Mouse (Mus musculus): Measurements from ENCODE around the gene Gm48551. TPM values are rescaled to one million over a fixed set of nuclear protein-coding genes. Genes with fewer than 3 reads are reported as not detected.

Gm48551 gene
- 1 to 10 TPM in 1 of 2 experiments, under 1 TPM in 1; 0.55 to 3.2 TPM for polyA plus RNA-seq (2012; fragmentation: generic; extraction: Trizol)

DNA sequence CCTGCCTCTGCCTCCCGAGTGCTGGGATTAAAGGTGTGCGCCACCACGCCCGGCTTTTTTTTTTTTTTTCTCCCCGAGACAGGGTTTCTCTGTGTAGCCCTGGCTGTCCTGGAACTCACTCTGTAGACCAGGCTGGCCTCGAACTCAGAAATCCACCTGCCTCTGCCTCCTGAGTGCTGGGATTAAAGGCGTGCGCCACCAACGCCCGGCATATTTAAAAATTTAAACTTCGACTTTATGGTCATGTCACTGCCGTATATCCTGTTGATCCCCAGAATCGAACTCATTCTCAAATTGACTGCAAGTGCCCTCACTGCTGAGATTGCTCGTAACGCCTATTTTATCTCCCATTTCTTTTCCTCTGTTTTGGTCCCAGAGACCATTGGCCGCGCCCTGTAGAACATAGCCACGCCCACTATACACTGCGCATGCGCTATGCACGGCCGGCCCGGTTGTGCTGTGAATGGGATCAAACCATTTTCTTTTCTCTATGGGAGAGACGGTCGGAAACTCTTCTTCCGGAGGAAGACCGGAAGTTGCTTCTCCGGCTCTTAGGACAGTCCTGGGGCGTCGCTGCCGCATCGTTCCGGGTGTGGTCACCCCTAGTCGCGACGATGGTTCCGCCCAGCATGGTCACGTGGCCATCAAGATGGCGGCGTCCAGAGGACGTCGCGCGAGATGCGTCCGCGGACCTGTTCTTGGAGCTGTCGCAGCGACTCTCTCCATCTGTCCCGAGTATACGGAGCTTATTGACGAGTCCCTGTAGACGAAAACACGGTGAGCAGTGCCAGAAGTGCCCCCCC is at the start of gene Gm48551, which contains the start of gene Dohh:
Gm48551 (plus strand) TSS at position 665 of the 803 bp plus-strand sequence.
Dohh (plus strand) TSS at position 627 of the 803 bp plus-strand sequence.

DNA sequence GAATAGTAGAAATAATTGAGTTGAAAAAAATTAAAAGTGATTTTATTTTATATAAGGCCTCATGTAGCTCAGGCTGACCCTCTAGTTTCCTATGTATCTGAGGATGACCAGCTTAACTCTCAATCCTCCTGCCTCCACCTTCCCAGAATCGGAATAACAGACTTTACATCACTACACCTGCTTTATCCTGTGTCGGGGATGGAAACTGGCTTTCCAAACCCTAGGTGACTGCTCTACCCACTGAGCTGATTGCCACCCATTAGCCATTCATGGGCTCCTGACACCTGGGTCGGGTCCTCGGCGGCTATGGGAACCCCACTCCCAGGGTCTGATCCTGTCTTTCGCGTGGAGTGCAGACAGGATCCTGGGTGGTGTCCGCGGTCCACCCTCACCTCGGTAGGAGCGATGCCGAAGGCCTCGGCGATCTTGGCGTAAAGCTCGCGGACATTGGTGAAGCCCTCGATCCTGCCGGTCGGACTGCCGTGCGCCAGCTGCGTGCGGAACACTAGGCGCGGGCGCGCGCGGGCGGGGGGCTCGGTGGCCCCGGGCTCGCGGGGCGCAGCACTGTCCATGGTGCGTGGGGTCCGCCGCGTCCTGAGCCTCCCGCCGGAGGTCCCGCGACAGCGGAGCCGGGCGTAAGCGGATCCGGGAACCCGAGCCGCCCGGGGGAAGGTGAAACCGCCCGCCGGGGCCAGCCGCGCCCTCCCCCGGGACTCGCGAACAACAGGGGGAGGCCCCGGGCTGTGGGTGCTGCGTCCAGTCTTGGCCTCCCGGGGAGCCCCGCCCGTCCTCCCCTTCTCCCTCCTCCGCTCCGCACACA is 41.4 kb upstream of the Gm48551 start, which contains the start of gene Gipc3:
Gipc3 (minus strand) TSS at position 581 of the 820 bp plus-strand sequence.

DNA sequence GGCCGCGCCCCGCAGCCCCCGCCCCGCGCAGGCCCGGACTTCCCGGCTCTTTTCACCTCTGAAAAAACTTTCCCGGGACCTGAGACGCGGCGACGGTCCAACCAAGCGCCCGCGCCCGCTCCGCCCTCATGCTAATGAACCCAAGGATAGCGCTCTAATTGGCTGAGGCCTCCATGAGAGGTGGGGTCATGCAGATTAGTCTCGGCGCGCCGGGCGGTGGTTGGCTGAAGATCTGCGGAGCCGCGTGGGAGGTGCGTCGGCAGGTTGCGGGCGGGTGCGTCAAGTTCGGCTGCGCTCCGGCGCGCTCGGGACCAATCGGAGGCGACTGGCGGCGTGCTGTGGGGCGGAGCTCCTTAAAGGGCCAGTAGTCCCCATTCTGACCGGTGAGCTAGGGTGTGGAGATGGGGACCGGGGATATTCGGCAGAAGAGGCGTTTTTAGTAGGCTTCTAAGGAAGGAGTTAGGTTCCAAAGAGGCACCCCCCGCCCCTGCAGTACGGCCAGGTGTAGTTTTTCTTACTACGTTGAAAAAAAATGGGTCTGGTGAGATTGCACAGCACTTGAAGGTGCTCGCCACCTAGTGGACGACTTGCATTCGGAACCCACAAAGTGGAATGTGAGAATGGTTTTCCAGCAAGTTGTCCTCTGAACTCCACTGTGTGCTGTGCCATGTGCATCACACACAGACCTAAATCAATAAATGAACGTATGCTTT is 33.8 kb upstream of the Gm48551 start, which contains the start of gene Hmg20b:
Hmg20b (minus strand) TSS at position 130 of the 713 bp plus-strand sequence.

DNA sequence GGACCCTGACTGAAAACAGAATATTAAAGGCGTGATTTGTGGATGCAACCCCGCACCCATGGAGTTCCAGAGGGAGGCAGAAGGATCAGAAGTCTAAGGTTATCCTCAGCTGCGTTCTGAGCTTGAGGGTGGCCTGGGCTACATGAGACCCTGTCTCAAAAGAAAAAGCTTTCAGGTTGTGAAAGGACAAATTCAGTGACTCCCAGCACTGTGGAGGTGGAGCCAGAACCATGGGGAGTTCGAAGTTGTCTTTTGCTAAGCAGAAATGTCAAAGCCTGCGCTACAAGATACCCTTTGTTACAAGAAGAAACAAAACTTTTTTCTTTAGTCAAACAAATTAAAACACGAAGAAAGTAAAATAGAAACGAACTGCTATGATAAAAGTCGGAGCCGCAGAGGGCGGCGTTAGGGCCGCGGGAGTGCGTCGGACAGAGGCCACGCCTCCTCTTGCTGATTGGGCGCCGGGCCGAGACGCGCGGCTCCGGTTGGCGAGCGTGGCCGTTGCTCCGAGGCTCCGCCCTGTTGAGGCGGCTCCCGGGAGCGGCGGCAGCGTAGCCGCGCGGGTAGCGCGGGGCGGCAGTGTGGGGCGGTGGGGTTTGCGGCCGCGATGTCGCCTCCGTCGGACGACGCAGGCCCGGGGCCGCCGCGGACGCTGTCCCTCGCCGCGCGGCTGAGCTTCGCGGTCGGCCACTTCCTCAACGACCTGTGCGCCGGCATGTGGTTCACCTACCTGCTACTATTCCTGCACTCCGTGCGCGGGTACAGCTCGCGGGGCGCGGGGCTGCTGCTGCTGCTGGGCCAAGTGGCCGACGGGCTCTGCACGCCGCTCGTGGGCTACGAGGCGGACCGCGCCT is 27.0 kb upstream of the Gm48551 start, which contains the start of gene Mfsd12:
Mfsd12 (plus strand) TSS at position 501 of the 854 bp plus-strand sequence.

DNA sequence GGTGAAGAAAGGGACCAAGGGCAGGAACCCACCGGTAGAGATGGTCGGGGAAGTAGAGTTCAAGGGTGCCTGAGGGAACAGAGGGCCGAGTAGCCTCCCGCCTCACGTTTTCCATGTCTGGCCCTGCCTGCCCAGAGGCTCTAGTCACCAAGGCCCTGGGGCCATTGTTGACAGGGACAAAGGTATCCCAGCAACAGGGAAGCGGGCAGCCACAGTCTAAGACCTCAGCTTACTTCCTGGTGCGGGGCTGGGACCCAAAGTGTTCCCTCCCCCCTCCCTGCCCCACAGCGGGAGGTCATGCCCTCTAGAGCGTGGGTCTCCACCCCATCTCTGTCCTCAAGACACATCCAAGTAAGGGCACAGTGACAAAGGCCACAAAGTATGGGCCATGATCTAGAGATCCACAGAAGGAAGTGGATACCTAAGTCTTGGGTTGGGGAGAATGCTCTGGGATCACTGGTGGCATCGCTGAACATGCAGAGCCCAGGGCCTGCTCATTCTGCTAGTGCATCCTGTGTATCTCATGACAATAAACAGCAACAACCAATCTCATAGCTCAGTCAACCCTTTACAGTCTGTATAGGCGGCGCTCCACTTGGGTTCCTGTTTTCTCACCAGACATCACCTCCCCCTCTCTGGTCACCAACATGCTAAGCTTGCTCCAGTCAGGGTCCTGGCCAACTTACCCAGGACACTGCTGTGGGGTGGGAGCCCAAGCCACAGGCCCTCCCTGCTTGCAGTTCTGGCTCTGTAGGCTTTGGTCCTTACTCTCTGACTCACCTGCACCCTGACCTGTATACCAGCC is 18.4 kb upstream of the Gm48551 start, which contains the start of gene 4930404N11Rik:
4930404N11Rik (minus strand) TSS at position 145 of the 805 bp plus-strand sequence.

DNA sequence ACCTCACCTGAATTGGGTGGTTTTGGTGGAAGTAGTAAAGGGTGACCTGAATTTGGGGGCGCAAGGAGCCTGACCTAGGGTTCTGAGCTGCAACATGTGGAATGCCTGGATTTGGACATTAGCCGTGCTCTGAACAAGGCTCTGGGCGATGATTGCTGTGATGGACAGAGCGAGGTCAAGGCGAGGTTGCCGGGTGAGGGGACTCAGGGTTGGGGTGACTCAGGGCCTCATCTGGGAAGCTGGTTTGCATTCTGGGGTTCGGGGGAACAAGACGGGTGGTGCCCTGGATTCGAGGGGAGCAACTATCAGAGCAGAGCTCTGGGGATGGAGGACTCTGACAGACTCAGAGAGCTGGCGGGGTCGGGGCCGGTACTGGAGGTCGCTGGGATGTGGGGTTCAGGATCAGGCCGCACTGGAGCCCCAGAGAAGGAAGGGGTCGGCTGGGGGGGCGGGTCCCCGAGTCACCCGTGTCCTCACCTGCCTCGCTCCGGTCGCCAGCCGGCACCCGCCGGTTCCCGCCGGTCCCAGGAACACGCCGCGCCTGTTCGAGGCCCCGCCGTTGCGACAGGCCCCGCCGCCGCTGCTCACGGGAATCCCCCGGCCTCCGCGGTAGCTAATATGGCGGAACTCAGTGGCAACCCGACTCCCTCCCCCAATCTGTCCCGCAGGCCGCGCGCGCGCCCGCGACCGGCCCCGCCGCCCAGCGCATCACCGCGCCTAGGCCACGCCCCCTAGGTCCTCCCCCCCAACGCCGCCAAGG is 6.3 kb upstream of the Gm48551 start, which contains the start of gene Fzr1:
Fzr1 (minus strand) TSS at position 724 of the 760 bp plus-strand sequence.

DNA sequence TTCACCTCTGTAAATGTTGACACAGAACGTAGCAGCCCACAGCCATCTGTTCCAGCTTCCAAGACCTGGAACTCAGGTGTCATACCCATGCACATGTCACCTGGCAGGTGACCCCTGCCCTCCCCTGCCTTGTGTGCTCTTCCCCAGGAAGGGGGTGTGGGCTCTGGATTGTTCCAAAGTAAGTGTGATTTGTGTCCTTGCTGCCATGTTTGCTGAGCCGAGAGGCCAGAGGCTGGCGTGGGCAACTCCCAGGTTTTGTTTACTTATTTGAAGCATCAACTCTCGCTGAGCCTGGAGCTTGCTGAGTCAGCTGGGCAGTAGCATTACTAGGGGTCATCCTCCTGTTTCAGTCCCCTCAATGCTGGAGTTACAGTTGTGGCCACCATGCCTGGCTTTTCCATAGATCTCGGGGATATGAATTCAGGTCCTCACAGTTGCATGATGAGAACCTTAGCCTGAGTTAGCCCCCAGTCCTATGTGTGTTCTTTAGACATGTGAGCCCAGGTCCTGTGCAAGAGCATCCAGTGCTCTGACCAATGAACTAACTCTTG is 4.3 kb downstream of the Gm48551 start, which contains the start of gene Gm48552:
Gm48552 (plus strand) TSS at position 501 of the 551 bp plus-strand sequence.

DNA sequence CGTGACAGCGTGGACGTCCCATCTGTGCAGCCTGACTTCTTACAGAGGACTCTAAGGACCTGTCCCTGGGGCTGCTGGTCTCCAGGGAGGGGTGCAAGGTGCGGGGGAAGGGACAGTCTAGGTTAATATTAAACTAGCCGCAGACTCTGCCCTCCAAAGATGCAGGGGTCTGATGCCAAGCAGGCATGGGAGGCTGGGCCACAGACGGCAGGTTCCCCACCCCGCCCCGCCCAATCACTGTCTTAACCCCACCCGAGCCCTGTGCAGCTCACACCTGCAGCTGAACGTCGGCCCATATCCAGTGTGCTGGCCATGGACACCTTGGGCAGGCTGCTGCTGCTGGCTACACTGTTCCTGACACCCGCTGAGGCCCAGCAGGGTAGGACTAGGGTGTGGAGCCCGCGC is 8.5 kb downstream of the Gm48551 start, which contains the start of gene Smim24:
Smim24 (plus strand) TSS at position 271 of the 405 bp plus-strand sequence.

Other genes with a start within 250 kb of the Gm48551 start
- 10 to 100 TPM in 1 of 2 experiments, 1 to 10 TPM in 1; 6.5 to 24.7 TPM for gene Zbtb7a, start 249.2 kb upstream of the Gm48551 start, polyA plus RNA-seq (2012; fragmentation: generic; extraction: Trizol)
- 10 to 100 TPM; 36.0 to 48.5 TPM for gene Pias4, start 216.5 kb upstream of the Gm48551 start, polyA plus RNA-seq (2012; fragmentation: generic; extraction: Trizol)
- gene Eef2, start 207.8 kb upstream of the Gm48551 start, polyA plus RNA-seq (2012; fragmentation: generic; extraction: Trizol) = 1,000 to 10,000 TPM; 3,430 to 4,023 TPM
- gene Dapk3, start 201.5 kb upstream of the Gm48551 start, polyA plus RNA-seq (2012; fragmentation: generic; extraction: Trizol) = 100 to 1,000 TPM in 1 of 2 experiments, 10 to 100 TPM in 1; 98.3 to 105 TPM
- under 1 TPM; 0.11 to 0.15 TPM for gene 4930442H23Rik, start 200.6 kb upstream of the Gm48551 start, polyA plus RNA-seq (2012; fragmentation: generic; extraction: Trizol)
- gene Nmrk2, start 182.4 kb upstream of the Gm48551 start, polyA plus RNA-seq (2012; fragmentation: generic; extraction: Trizol) = under 1 TPM in 1 of 2 experiments, not detected in 1; 0.02 TPM
- gene Atcay, start 153.6 kb upstream of the Gm48551 start, polyA plus RNA-seq (2012; fragmentation: generic; extraction: Trizol) = under 1 TPM in 1 of 2 experiments, not detected in 1; 0.01 TPM
- 10 to 100 TPM in 1 of 2 experiments, under 1 TPM in 1; 0.32 to 18.3 TPM for gene Zfr2, start 151.3 kb upstream of the Gm48551 start, polyA plus RNA-seq (2012; fragmentation: generic; extraction: Trizol)
- 1 to 10 TPM in 1 of 2 experiments, under 1 TPM in 1; 0.69 to 1.9 TPM for gene Matk, start 131.5 kb upstream of the Gm48551 start, polyA plus RNA-seq (2012; fragmentation: generic; extraction: Trizol)
- 100 to 1,000 TPM; 242 to 665 TPM for gene Mrpl54, start 117.5 kb upstream of the Gm48551 start, polyA plus RNA-seq (2012; fragmentation: generic; extraction: Trizol)
- gene Apba3, start 117.5 kb upstream of the Gm48551 start, polyA plus RNA-seq (2012; fragmentation: generic; extraction: Trizol) = 100 to 1,000 TPM; 128 to 134 TPM
- under 1 TPM in 1 of 2 experiments, not detected in 1; 0.02 TPM for gene Tjp3, start 92.9 kb upstream of the Gm48551 start, polyA plus RNA-seq (2012; fragmentation: generic; extraction: Trizol)
- gene Pip5k1c, start 91.5 kb upstream of the Gm48551 start, polyA plus RNA-seq (2012; fragmentation: generic; extraction: Trizol) = 10 to 100 TPM; 23.9 to 61.5 TPM
- gene Cactin, start 63.4 kb upstream of the Gm48551 start, polyA plus RNA-seq (2012; fragmentation: generic; extraction: Trizol) = 10 to 100 TPM; 27.2 to 37.4 TPM
- gene Tbxa2r, start 55.7 kb upstream of the Gm48551 start, polyA plus RNA-seq (2012; fragmentation: generic; extraction: Trizol) = 1 to 10 TPM in 1 of 2 experiments, under 1 TPM in 1; 0.02 to 2.0 TPM
- 1 to 10 TPM in 1 of 2 experiments, under 1 TPM in 1; 0.42 to 1.2 TPM for gene Gipc3, start 41.2 kb upstream of the Gm48551 start, polyA plus RNA-seq (2012; fragmentation: generic; extraction: Trizol)
- gene Hmg20b, start 34.0 kb upstream of the Gm48551 start, polyA plus RNA-seq (2012; fragmentation: generic; extraction: Trizol) = 100 to 1,000 TPM; 102 to 104 TPM
- gene Mfsd12, start 27.0 kb upstream of the Gm48551 start, polyA plus RNA-seq (2012; fragmentation: generic; extraction: Trizol) = 10 to 100 TPM in 1 of 2 experiments, 1 to 10 TPM in 1; 4.0 to 13.8 TPM
- gene 4930404N11Rik, start 18.6 kb upstream of the Gm48551 start, polyA plus RNA-seq (2012; fragmentation: generic; extraction: Trizol) = 1 to 10 TPM in 1 of 2 experiments, under 1 TPM in 1; 0.27 to 2.1 TPM
- 10 to 100 TPM; 57.6 to 80.9 TPM for gene Fzr1, start 6.0 kb upstream of the Gm48551 start, polyA plus RNA-seq (2012; fragmentation: generic; extraction: Trizol)
- 100 to 1,000 TPM in 1 of 2 experiments, 10 to 100 TPM in 1; 82.6 to 184 TPM for gene Dohh, start within 50 bp of the Gm48551 start, polyA plus RNA-seq (2012; fragmentation: generic; extraction: Trizol)
- 1 to 10 TPM in 1 of 2 experiments, not detected in 1; 1.8 TPM for gene Gm48552, start 4.5 kb downstream of the Gm48551 start, polyA plus RNA-seq (2012; fragmentation: generic; extraction: Trizol)
- 1 to 10 TPM in 1 of 2 experiments, under 1 TPM in 1; 0.94 to 1.3 TPM for gene Smim24, start 8.6 kb downstream of the Gm48551 start, polyA plus RNA-seq (2012; fragmentation: generic; extraction: Trizol)
- 100 to 1,000 TPM; 130 to 180 TPM for gene Nfic, start 71.2 kb downstream of the Gm48551 start, polyA plus RNA-seq (2012; fragmentation: generic; extraction: Trizol)
- 1 to 10 TPM; 1.9 to 5.7 TPM for gene Celf5, start 98.2 kb downstream of the Gm48551 start, polyA plus RNA-seq (2012; fragmentation: generic; extraction: Trizol)
- 100 to 1,000 TPM; 108 to 149 TPM for gene Ncln, start 111.9 kb downstream of the Gm48551 start, polyA plus RNA-seq (2012; fragmentation: generic; extraction: Trizol)
- gene S1pr4, start 115.7 kb downstream of the Gm48551 start, polyA plus RNA-seq (2012; fragmentation: generic; extraction: Trizol) = under 1 TPM in 1 of 2 experiments, not detected in 1; 0.02 TPM
- gene Gna15, start 139.8 kb downstream of the Gm48551 start, polyA plus RNA-seq (2012; fragmentation: generic; extraction: Trizol) = under 1 TPM; 0.22 to 0.24 TPM
- 100 to 1,000 TPM; 106 to 118 TPM for gene Gna11, start 160.7 kb downstream of the Gm48551 start, polyA plus RNA-seq (2012; fragmentation: generic; extraction: Trizol)
- 1,000 to 10,000 TPM; 1,359 to 1,572 TPM for gene Aes, start 175.0 kb downstream of the Gm48551 start, polyA plus RNA-seq (2012; fragmentation: generic; extraction: Trizol)
- 100 to 1,000 TPM in 1 of 2 experiments, 1 to 10 TPM in 1; 6.0 to 202 TPM for gene Tle2, start 190.1 kb downstream of the Gm48551 start, polyA plus RNA-seq (2012; fragmentation: generic; extraction: Trizol)
- 10 to 100 TPM; 22.0 to 71.5 TPM for gene Tle6, start 216.6 kb downstream of the Gm48551 start, polyA plus RNA-seq (2012; fragmentation: generic; extraction: Trizol)
- 1 to 10 TPM in 1 of 2 experiments, under 1 TPM in 1; 0.25 to 1.0 TPM for gene BC025920, start 221.8 kb downstream of the Gm48551 start, polyA plus RNA-seq (2012; fragmentation: generic; extraction: Trizol)
- 10 to 100 TPM; 13.1 to 36.0 TPM for gene Sirt6, start 243.3 kb downstream of the Gm48551 start, polyA plus RNA-seq (2012; fragmentation: generic; extraction: Trizol)
- 10 to 100 TPM in 1 of 2 experiments, 1 to 10 TPM in 1; 4.7 to 18.1 TPM for gene Ankrd24, start 244.1 kb downstream of the Gm48551 start, polyA plus RNA-seq (2012; fragmentation: generic; extraction: Trizol)

Measured in C3H10T1/2 (cell line).